ENCODE assay signal across 7 mouse cellular contexts in genomic region chr19:18712153-18712865, GRCm38 (mm10). TPM values are rescaled to one million over a fixed set of nuclear protein-coding genes. Genes with fewer than 3 reads are reported as not detected.
DNase-seq lines count a peak whose midpoint lies in the region; ATAC-seq and TF ChIP-seq lines count a peak whose summit lies in the region.

No protein-coding gene starts in this region.

- H3K27me3 ChIP-seq in erythroblast, embryonic 14.5 days (ENCODE audit: control insufficient read depth) = no peaks in the 10 kb centered on the region
- no peaks in the 10 kb centered on the region for H3K27me3 ChIP-seq in limb, embryonic 12.5 days

- H3K27ac ChIP-seq in limb, embryonic 12.5 days = peak overlapping the region; percentile 92
- peak overlapping the region; percentile 97 for H3K27ac ChIP-seq in olfactory bulb, adult 2 months (ENCODE audit: insufficient read depth, low read depth, low read length)

- H3K4me1 ChIP-seq in erythroblast, embryonic 14.5 days (ENCODE audit: control insufficient read depth) = peaks cover 38% of the 10 kb centered on the region
- peaks cover 21% of the 10 kb centered on the region for H3K4me1 ChIP-seq in limb, embryonic 12.5 days (replicated peaks)
- H3K4me1 ChIP-seq in olfactory bulb, adult 2 months (ENCODE audit: control insufficient read depth, insufficient read depth, low read length) = peaks cover 4% of the 10 kb centered on the region; the same call in 1 of the 2 replicates

- peak; percentile 7 for DNase-seq in spleen, adult 12 weeks (ENCODE audit: low spot score)
- DNase-seq in spleen, postnatal 36 days (ENCODE audit: low spot score in 2 of 2) = no peak
- no peak for DNase-seq in gastrocnemius, postnatal 10 days
- DNase-seq in layer of hippocampus, adult 9-10 months (ENCODE audit: low spot score) = no peak

- TF ChIP-seq POLR2A in olfactory bulb, adult 2 months (IDR thresholded peaks at IDR 0.05; ENCODE audit: insufficient read depth, low read depth, low read length) = no peak

- no peaks in the 10 kb centered on the region for H3K9me3 ChIP-seq in erythroblast, embryonic 14.5 days (ENCODE audit: control insufficient read depth, low read length)
- H3K9me3 ChIP-seq in limb, embryonic 12.5 days = no peaks in the 10 kb centered on the region

- ATAC-seq in limb, embryonic 12.5 days (ENCODE audit: insufficient number of reproducible peaks, insufficient read depth, low FRiP score, low TSS enrichment, low read depth) = no peak

- H3K4me3 ChIP-seq in erythroblast, embryonic 14.5 days (replicated peaks) = peak overlapping the region; percentile 79
- peak overlapping the region; percentile 94 for H3K4me3 ChIP-seq in limb, embryonic 12.5 days (replicated peaks)
- H3K4me3 ChIP-seq in olfactory bulb, adult 2 months (ENCODE audit: insufficient read depth, low read depth, low read length) = peak overlapping the region; percentile 93

- peak overlapping the region; percentile 52 for H3K4me2 ChIP-seq in limb, embryonic 12.5 days

- 59% methylated on average over 16 of the region's 16 CpGs for WGBS in limb, embryonic 12.5 days
- WGBS in olfactory bulb, adult 2 months = 58% methylated on average over 16 of the region's 16 CpGs

- peak overlapping the region; percentile 73 for H3K9ac ChIP-seq in limb, embryonic 12.5 days (replicated peaks)

- H3K36me3 ChIP-seq in erythroblast, embryonic 14.5 days (ENCODE audit: control insufficient read depth) = peaks cover 33% of the 10 kb centered on the region
- H3K36me3 ChIP-seq in limb, embryonic 12.5 days = peaks cover 5% of the 10 kb centered on the region; the same call in 1 of the 2 replicates

- TF ChIP-seq CTCF in olfactory bulb, adult 2 months (IDR thresholded peaks at IDR 0.05; ENCODE audit: insufficient read depth, low read depth, low read length) = no peak

RNA-seq across cellular contexts. Expression of gene D030056L22Rik, which starts 0.7 kb away (rescaled TPM):
- 4.1 and 5.3 TPM in 2 replicates for polyA plus RNA-seq in erythroblast, embryonic 14.5 days (2012)
- 39.6 and 39.7 TPM in 2 replicates for polyA plus RNA-seq in limb, embryonic 12.5 days (2016; fragmentation: Nextera tagmentation; extraction: Ambion mirVana)
- polyA plus RNA-seq in olfactory bulb, adult 2 months (2012; ENCODE audit: insufficient read depth, insufficient read length, low replicate concordance, missing spikeins) = not detected in 2 replicates
- 1 to 10 TPM; 3.2 to 3.9 TPM for total RNA-seq in gastrocnemius, postnatal 10 days (2021)

RNA-seq across cellular contexts. Expression of gene Trpm6, which starts 37.5 kb away (rescaled TPM):
- polyA plus RNA-seq in erythroblast, embryonic 14.5 days (2012) = not detected in 2 replicates
- 0.28 and 0.73 TPM in 2 replicates for polyA plus RNA-seq in limb, embryonic 12.5 days (2016; fragmentation: Nextera tagmentation; extraction: Ambion mirVana)
- polyA plus RNA-seq in olfactory bulb, adult 2 months (2012; ENCODE audit: insufficient read depth, insufficient read length, low replicate concordance, missing spikeins) = not detected in 2 replicates
- under 1 TPM; 0.12 to 0.45 TPM for total RNA-seq in gastrocnemius, postnatal 10 days (2021)

RNA-seq across cellular contexts. Expression of gene Carnmt1, which starts 41.7 kb away (rescaled TPM):
- polyA plus RNA-seq in erythroblast, embryonic 14.5 days (2012) = 1.5 and 1.6 TPM in 2 replicates
- polyA plus RNA-seq in limb, embryonic 12.5 days (2016; fragmentation: Nextera tagmentation; extraction: Ambion mirVana) = 34.9 and 38.1 TPM in 2 replicates
- not detected in 2 replicates for polyA plus RNA-seq in olfactory bulb, adult 2 months (2012; ENCODE audit: insufficient read depth, insufficient read length, low replicate concordance, missing spikeins)
- 10 to 100 TPM; 55.6 to 58.0 TPM for total RNA-seq in gastrocnemius, postnatal 10 days (2021)

Comparison
In these comparisons a context has a peak if more than half of its experiments do, and no peak if none do; other contexts are left out.
1. RNA of gene Carnmt1, which starts 41.7 kb away (polyA plus RNA-seq): 34.9 to 38.1 TPM in limb, embryonic 12.5 days; 1.5 to 1.6 TPM in erythroblast, embryonic 14.5 days and not detected in olfactory bulb, adult 2 months; every median in the first group is over 10 times any median in the second.
2. Peak in every context shown above with its lines, with median percentiles within 50 percentile points of each other: H3K4me3 ChIP-seq.